Mouse (Mus musculus) MEL (cell line): ENCODE data around the gene Gal3st2b.
"Not testable (repeated sequence)": the region's sequence is repeated elsewhere in the genome, so short reads cannot be mapped to it uniquely, and the experiment has no call there.

Experiments
- HCFC1 ChIP-seq: IDR thresholded peaks from 2 replicates; pipeline ENCODE4 v1.6.1; 2012; ENCODE audit warnings: low read depth, mild to moderate bottlenecking, inconsistent platforms, low read length, improper control_type of control experiment, moderate library complexity
- MAZ ChIP-seq: IDR thresholded peaks from 2 replicates; pipeline ENCODE4 v1.6.1; 2012; ENCODE audit warnings: low read depth, mild to moderate bottlenecking, inconsistent platforms, low read length, improper control_type of control experiment

DNA sequence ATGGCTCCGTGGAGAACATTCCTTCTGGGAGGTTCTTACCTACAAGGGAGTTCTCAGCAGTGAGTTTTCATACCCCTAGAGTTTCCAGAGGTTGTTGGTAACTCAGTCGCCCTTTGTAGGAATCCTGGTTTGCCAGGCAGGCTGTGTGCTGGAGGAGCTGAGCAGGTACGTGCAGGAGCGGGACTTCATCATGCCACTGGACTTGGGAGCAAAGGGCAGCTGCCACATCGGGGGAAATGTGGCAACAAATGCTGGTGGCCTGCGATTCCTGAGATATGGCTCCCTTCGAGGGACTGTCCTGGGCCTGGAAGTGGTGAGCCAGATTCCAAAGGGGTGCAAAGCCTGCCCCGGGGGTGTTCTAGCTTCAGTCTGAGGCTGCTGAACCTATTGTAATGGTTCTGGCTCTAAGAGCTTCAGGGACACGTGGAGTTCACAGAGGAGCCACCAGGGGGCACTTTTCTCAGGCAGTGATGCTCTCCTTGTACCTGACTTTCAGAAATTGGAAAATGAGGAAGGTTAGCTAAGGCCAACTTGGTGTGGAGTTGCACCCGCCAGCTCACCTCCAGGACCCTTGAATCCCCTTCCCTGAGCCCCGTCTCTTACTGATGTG is 9.0 kb upstream of the Gal3st2b start:
- TF ChIP-seq MAZ, HCFC1: not testable (repeated sequence)
